Mouse (Mus musculus) kidney, adult 11 months (tissue): ENCODE results near the gene Gm21974.
"Not testable (repeated sequence)": the region's sequence is repeated elsewhere in the genome, so short reads cannot be mapped to it uniquely, and the experiment has no call there.

ENCODE experiments used
- DNase-seq: peaks from one replicate; pipeline ENCODE4 v3.0.0; 2022

The Gm21974 gene

DNA sequence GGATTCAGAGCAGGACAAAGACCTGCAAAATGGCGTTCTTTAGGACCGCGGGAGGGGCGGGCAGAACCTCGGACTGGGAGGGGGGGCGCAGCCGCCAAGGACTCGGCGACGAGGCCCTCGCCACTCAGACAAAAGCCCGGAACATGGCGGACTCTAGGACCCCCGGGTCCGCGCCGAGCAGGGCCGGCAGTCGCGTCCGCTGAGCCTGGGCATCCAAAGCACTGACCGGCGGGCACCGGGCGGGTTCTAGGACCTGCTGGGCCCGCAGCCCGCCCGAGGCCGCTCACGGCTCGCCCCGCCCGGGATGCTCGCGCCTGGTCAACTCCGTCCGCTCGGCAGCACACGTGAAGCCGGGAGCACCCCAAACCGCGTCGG is 19.6 kb downstream of the Gm21974 start:
- DNase-seq = peak; percentile 87

DNA sequence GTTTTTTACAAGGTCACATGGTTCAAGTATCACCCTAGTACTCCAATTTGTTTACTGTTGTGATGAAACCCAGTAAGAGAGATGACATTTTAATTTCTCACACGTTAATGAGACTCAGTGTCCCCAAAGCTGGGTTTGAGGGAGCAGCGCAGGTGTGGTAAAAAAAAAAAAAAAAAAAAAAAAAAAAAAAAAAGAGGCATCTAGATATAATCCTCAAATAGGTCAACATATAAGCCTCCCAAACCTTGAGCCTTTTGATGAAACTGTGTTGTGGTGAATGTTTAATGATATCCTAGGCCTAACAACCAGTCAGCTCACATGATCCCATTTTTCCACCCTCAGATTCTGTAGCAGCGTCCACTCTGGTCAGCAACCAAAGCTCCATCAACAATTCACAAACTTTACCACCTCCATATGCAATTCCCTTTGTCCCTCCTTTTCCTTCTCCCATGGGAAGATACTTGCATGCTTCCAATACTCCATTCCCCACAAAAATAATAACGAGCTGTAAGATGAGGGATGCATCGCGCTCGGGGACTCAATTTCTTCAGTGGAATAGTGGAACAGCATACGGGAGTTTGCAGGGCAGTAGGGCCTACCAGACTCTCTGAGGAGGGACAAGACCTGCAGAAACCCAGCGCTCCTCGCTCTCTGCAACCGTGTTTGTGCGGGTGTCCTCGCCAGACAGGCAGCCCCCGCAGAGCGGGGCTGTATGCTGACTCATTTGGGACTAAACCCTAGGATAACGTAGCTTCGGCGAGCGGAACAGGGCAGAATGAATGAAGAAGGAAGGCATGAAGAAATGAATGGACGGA is 20.2 kb downstream of the Gm21974 start:
- no peak for DNase-seq

DNA sequence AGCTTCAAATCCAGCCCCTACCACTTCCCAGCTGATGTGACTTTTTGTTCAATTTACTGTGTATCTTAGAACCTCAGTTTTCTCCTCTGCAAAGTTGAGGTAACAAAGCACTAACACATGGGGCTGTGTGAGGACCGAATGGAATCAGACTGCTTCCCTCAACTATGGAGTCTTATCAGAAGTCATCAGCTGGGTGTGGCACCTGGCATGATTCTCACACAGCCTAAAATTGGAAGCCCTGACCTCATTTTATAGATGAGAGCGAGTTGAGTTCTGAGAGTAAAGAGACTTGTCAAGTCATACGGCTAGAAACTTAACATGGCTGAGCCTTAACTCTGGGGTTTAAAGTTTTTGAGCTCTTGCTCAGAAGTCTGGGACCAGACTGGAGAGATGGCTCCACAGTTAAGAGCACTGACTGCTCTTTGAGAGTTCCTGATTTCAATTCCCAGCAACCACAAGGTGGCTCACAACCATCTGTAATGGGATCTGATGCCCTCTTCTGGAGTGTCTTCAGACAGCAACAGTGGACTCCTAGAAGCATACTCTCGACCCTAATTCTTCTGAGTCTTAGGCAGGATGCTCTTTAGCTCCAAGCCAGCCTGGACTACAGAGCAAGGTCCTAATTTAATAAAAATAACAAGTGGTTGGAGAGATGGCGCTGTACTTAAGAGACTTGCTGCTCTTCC is 25.0 kb downstream of the Gm21974 start:
- DNase-seq = no peak

DNA sequence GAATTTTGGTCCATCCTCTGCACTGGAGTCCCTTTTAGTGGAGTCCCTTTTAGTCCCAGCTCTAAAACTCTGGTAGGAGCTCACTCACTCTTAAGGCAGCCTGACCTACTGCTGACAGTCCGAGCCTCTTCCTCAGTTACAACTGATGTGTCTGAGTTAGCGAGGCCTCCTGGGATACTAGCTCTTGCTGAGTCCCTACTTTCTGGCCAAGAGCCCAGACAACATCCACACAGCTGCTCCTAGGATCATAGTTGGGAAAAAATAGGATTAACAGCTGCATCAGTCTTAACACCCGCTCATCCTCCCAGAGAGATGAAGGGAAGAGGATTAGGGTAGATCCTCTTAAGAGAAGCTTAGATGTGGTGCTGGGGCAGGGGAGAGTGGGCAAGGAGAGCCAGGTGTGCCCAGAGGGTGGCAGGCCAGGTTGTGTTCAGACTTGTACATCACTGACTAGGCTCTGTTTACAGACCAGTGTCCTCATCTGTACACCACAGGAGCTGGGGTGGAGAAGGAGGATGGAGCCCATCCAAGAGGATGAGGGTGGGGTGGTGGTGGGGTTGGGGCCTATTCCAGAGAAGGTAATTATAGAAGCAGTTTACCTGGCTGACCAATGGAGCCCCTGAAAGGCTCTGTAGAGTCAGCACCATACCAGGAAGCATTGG is 26.0 kb downstream of the Gm21974 start:
- no peak for DNase-seq

- no peak for DNase-seq
Measured at GRCm38 (mm10) chr7:127867641-127868040, 27.6 kb downstream of the Gm21974 start.

- DNase-seq = no peak
Measured at GRCm38 (mm10) chr7:127866434-127866833, 28.8 kb downstream of the Gm21974 start.

DNA sequence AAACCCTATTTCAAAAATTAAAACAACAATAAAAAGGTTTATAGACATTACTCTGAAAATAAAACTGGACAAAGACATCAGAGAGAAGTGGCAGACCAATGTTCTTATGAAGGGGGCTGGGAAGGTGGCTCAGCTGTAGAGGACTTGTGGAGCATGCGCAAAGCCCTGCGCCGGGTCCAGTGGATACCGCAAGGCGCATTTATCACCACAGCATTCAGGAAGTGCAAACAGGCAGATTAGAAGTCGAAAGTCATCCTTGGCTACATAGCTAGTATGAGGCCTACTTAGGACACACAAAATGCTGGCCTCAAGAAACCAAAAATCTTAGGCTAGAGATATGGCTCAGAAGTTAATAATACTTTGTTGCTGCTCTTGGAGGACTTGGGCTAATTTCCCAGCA is 37.0 kb downstream of the Gm21974 start:
- DNase-seq = no peak

GRCm38 (mm10) chr7:127850906-127851305 is 44.3 kb downstream of the Gm21974 start:
- no peak for DNase-seq

DNA sequence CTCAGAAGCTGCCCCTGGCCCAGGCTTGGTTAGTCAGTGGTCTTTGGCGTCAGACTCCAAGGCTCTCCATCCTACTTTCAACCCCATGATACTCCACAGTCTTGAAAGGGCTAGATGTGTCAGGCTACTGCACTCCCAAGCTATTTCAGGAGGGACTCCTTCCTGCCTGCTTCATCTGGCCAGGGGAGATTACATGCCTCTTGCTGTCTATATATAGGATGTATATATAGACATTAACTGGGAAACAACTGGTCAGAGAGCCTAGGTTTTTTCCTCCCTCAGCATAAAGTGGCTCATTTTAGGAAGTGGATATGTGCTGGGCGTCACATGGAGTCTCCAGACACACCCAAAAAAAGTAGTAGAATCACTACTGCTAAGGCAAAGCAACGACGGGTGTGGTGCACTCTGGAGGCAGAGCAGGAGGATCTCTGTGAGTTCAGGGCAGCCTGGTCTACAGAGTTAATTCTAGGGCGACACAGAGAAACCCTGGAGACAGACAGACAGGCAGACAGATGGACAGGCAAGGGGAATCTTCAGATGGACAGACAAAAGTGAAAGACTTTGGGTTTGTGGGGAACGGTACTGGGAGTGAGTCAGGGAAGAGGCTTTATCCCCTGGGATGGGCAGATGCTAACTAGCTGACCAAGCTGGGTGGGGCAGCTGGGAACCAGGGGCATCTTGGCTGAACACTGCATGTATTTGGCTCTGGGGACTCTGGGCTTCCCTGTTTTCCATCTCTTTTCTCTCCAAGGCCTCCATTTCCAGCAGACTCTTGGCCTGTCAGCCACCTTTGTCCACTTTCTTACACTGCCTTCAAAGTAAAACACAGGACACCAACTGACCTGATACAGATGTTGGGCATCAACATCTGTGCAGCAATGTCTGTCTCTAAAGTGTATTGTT is 45.0 kb downstream of the Gm21974 start:
- no peak for DNase-seq

GRCm38 (mm10) chr7:127842001-127842718 is 53.1 kb downstream of the Gm21974 start:
- peak; percentile 87 for DNase-seq

DNA sequence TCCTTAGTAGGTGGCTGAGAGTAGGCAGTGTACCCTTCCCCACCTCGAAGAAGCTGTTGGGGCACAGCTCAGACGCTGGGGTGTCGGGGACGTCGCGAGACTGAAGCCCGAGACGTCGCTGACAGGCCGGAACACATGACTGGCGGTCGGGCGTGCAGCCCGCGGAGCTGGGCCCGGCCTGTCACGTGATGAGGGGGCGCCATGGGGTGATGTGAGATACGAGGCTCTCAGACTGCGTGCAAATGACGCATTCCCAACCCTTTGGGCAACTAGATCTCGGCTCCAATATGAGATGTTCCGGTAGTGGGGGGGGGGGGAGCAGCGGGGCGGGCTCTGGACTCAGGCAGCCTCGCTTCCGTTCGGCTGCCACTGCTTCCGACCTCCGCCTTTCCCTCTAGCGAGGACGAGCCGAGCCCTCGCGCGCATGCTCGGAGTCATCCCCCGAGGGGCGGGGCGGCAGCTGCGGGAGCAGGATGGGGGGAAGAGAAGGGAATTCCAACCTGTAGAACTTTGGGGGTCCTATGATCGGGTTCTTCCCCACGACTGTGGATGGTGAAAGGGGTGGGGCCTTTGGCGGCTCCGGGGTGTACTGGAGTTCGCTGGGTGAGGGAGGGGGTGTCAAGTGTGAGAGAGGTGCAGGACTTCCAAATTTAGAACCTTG is 53.8 kb downstream of the Gm21974 start:
- peak; percentile 93 for DNase-seq

DNA sequence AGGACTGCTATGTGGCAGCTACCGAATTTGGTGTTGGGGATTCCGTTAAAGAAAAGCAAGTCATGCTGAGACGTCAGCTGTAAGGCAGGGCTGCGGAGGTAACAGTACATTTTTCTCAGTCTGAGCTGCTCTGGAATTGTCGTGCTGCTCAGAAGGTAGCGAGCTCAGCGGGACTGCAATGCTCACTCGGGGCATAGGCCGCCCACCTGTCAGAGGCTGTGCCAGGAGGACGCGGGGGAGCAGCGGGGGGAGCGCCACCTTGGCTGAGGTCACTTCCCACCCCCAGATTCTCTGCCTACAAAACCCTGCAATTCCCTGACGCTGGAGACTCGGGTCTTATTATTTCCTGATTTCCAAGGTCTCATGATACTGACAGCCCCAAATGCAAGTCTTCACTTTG is 54.4 kb downstream of the Gm21974 start:
- DNase-seq = no peak

DNA sequence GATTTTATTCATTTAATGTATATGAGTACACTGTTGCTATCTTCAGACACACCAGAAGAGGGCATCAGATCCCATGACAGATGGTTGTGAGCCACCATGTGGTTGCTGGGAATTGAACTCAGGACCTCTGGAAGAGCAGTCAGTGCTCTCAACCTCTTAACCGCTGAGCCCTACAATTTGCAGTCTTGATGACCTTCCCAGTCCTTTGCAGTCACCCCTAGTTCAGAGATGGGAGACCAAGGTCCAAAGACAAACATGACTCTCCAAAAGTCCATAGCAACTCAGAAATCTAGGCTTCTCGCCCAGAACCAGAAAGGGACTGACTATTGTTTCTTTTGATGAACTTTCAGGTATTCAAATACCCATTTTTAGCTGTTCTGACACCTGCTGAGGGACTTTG is 55.2 kb downstream of the Gm21974 start:
- not testable (repeated sequence) for DNase-seq

GRCm38 (mm10) chr7:127837878-127838277 is 57.4 kb downstream of the Gm21974 start:
- not testable (repeated sequence) for DNase-seq

DNA sequence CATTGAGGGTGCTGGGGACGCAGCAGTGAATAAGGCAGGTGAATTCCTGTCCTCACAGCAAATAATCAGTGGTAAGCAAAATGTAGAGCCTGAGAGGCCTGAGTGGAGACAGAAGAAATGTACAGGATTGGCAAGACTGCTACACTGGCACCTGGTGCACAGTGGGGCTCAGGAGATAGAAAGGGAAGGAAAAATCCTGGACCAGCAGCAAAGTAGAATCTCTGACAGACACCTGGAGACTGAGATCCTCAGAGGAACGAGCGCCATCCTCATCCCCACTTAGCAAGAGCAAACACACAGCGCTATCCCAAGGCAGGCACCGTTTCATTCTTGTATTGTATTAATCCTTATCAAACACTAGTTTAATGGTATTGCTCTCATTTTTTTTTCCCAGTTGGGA is 57.8 kb downstream of the Gm21974 start:
- no peak for DNase-seq
